Comparison of ENCODE assay signal across 12 mouse cellular contexts in the genomic region with DNA sequence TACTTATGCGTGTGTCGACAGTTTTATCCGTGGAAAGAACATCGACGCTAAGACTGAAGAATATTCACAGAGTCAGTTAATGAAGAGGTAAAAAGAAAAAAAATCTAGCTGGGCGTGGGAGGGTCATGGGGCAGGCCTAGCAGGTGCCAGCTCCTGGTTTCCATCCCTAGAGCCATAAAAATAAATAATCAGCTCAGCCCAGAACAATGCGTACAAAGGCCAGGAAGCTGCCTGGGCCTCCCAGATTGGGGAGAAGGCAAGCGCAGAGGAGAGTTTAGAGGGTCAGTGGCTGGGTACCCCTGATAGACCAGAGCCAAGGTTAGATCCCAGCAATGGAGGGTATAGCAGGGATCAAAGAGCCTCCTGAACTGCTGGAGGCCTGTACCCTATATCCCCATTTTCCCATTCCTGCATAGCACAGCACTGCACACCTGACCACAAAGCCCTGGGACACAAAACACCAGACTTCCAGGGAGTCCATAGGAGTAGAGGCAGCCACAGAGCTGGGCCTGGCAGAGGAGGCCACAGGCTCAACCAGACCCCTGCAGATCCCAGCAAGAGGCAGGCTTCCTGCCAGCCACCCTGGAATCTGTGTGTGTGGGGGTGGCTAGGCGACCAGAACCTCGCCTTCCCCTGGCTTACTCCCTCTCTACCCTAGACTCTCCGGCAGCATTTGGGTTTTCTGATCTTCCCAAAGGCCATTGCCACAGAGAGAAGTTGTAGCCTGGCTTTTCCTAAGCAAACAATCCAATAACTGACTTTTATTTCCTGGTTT. TPM values are rescaled to one million over a fixed set of nuclear protein-coding genes. Genes with fewer than 3 reads are reported as not detected.
DNase-seq lines count a peak whose midpoint lies in the region; ATAC-seq and TF ChIP-seq lines count a peak whose summit lies in the region.
"Had no signal": no experiment of that assay in that cellular context is flagged by ENCODE, and none has a peak within 500 bp of the region (broad histone marks: within the 10 kb centered on the region; RNA-seq: fewer than 3 reads in every experiment).

No protein-coding gene starts in this region.

- H3K4me2 ChIP-seq in kidney, postnatal 0 days (ENCODE audit: low read length), result no peak overlapping the region
- H3K4me2 ChIP-seq: lung, embryonic 14.5 days had no signal

- peak overlapping the region; percentile 75 for H3K27ac ChIP-seq in layer of hippocampus, adult 2 months
- H3K27ac ChIP-seq in cortical plate, adult 2 months (ENCODE audit: insufficient read depth, low read length), result peak overlapping the region; percentile 92
- H3K27ac ChIP-seq in kidney, postnatal 0 days, result peak overlapping the region; percentile 77

- no peaks in the 10 kb centered on the region for H3K4me1 ChIP-seq in cortical plate, adult 2 months (ENCODE audit: control insufficient read depth, insufficient read depth, low read length)
- H3K4me1 ChIP-seq in kidney, postnatal 0 days (replicated peaks; ENCODE audit: insufficient read depth, low read length), result 0 out of 2 replicates have a peak, but pooled peaks cover 9% of the 10 kb centered on the region

- H3K27me3 ChIP-seq in kidney, postnatal 0 days (ENCODE audit: insufficient read depth, low read length), result peaks cover 13% of the 10 kb centered on the region

- H3K36me3 ChIP-seq in kidney, postnatal 0 days (ENCODE audit: insufficient read depth, low read length), result no peaks in the 10 kb centered on the region

- no peak for TF ChIP-seq CTCF in layer of hippocampus, adult 2 months (conservative IDR thresholded peaks at IDR 0.05)
- TF ChIP-seq CTCF in cortical plate, adult 2 months (IDR thresholded peaks at IDR 0.05; ENCODE audit: extremely low read depth, insufficient read depth, low read length), result no peak
- no peak for TF ChIP-seq CTCF in kidney, postnatal 0 days (IDR thresholded peaks at IDR 0.05; ENCODE audit: low read depth)

- no peaks in the 10 kb centered on the region for H3K9me3 ChIP-seq in kidney, postnatal 0 days (replicated peaks; ENCODE audit: low read length)

- no peak for TF ChIP-seq POLR2A in cortical plate, adult 2 months (IDR thresholded peaks at IDR 0.05; ENCODE audit: extremely low read depth, insufficient read depth, low read length)

- no peak overlapping the region for H3K4me3 ChIP-seq in layer of hippocampus, adult 2 months
- no peak overlapping the region for H3K4me3 ChIP-seq in cortical plate, adult 2 months (ENCODE audit: insufficient read depth, low read length)
- no peak overlapping the region for H3K4me3 ChIP-seq in kidney, postnatal 0 days (replicated peaks; ENCODE audit: low read depth, low read length)

- DNase-seq in layer of hippocampus, adult 2 months (ENCODE audit: low spot score in 2 of 2), result no peak
- DNase-seq in layer of hippocampus, adult 9-10 months (ENCODE audit: low spot score), result no peak
- DNase-seq in adipocyte (ENCODE audit: low spot score), result peak; percentile 14
- no peak for DNase-seq in kidney, postnatal 0 days (ENCODE audit: low spot score)
- DNase-seq in ovary, postnatal 14 days (ENCODE audit: low spot score), result no peak
- DNase-seq in left cerebral cortex, adult 11 months (ENCODE audit: low spot score), result no peak
- DNase-seq: cerebellum, postnatal 25 days; left cerebral cortex, postnatal 4 days; lung, embryonic 14.5 days; thymus, postnatal 14 days had no signal

- 58% methylated on average over 11 of the region's 11 CpGs for WGBS in kidney, postnatal 0 days

- no peak overlapping the region for H3K9ac ChIP-seq in kidney, postnatal 0 days (ENCODE audit: low read depth, low read length)
- H3K9ac ChIP-seq: lung, embryonic 14.5 days had no signal

- 0 out of 2 replicates have a peak, but pooled peaks have one; percentile 18 for ATAC-seq in kidney, postnatal 0 days (replicated peaks; ENCODE audit: low FRiP score, low read depth)
- ATAC-seq: forebrain, embryonic 16.5 days had no signal

RNA-seq across cellular contexts. Expression of a gene that starts 3.2 kb away (rescaled TPM):
- 1 to 10 TPM; 3.7 to 5.4 TPM for total RNA-seq in layer of hippocampus, adult 2 months (2021)
- polyA plus RNA-seq in cortical plate, adult 2 months (2012; rRNA removed), result 8.5 and 9.4 TPM in 2 replicates
- 19.0 and 21.5 TPM in 2 replicates for polyA plus RNA-seq in kidney, postnatal 0 days (2015; fragmentation: Nextera tagmentation; extraction: Ambion mirVana)
- total RNA-seq: left cerebral cortex, postnatal 4 days had no signal
